Mouse (Mus musculus) neural tube, embryonic 14.5 days (tissue): Measurements from ENCODE around the gene Hsd3b7. TPM values are rescaled to one million over a fixed set of nuclear protein-coding genes. Genes with fewer than 3 reads are reported as not detected.

Experiments used
- ATAC-seq: fragments of 200-750 bp; cut with Nextera tagmentation; 2 replicates; pipeline ENCODE4 v1.8.0; 2017; ENCODE audit warnings: low read depth, mild to moderate bottlenecking, moderate TSS enrichment, moderate library complexity
- H3K27ac ChIP-seq: fragments of 300-500 bp; sonication (generic); 2 replicates; pipeline ENCODE4 v1.5.1; 2014; ENCODE audit warnings: low read depth, mild to moderate bottlenecking, control low read depth, low read length, moderate library complexity, mixed read lengths
- H3K27me3 ChIP-seq: fragments of 300-500 bp; sonication (generic); 2 replicates; pipeline ENCODE4 v1.6.1; 2014; ENCODE audit warnings: low read length; ENCODE audit not compliant: control insufficient read depth, insufficient read depth
- H3K36me3 ChIP-seq: fragments of 300-500 bp; sonication (generic); 2 replicates; pipeline ENCODE4 v1.6.1; 2014; ENCODE audit warnings: low read length, mixed read lengths; ENCODE audit not compliant: control insufficient read depth, insufficient read depth
- H3K4me1 ChIP-seq: fragments of 300-500 bp; sonication (generic); 2 replicates; pipeline ENCODE4 v1.6.1; 2014; ENCODE audit warnings: low read length; ENCODE audit not compliant: control insufficient read depth, insufficient read depth
- H3K4me2 ChIP-seq: fragments of 300-500 bp; sonication (generic); 2 replicates; pipeline ENCODE4 v1.6.1; 2014; ENCODE audit warnings: mild to moderate bottlenecking, low read depth, low read length, control low read depth
- H3K4me3 ChIP-seq: fragments of 300-500 bp; sonication (generic); 2 replicates; pipeline ENCODE4 v1.5.1; 2014; ENCODE audit warnings: low read depth, low read length, control low read depth, mixed read lengths
- H3K9ac ChIP-seq: fragments of 300-500 bp; sonication (generic); replicated peaks from 2 replicates; pipeline ENCODE4 v1.6.1; 2014; ENCODE audit warnings: low read depth, mild to moderate bottlenecking, control low read depth, low read length, mixed read lengths
- H3K9me3 ChIP-seq: fragments of 300-500 bp; sonication (generic); 2 replicates; pipeline ENCODE4 v1.6.1; 2016; ENCODE audit warnings: low read length; ENCODE audit not compliant: control insufficient read depth
- WGBS: fragments of 180-500 bp; shearing (Covaris S2); extraction: QIAGEN DNeasy Blood & Tissue Kit; methylation state at CpG from one replicate; pipeline ENCODE4 v1.1.7; 2014; 5-methylcytosine and 5-hydroxymethylcytosine counted together
- polyA plus RNA-seq: library from polyadenylated mRNA; unstranded; fragments of >200 nt; fragmentation: Nextera tagmentation; extraction: Ambion mirVana; gene quantifications from 2 replicates; pipeline ENCODE4 v1.2.1, GENCODE M21; 2014

The Hsd3b7 gene
- polyA plus RNA-seq, 1 experiment from 2014 or later, result 7.0 TPM

DNA sequence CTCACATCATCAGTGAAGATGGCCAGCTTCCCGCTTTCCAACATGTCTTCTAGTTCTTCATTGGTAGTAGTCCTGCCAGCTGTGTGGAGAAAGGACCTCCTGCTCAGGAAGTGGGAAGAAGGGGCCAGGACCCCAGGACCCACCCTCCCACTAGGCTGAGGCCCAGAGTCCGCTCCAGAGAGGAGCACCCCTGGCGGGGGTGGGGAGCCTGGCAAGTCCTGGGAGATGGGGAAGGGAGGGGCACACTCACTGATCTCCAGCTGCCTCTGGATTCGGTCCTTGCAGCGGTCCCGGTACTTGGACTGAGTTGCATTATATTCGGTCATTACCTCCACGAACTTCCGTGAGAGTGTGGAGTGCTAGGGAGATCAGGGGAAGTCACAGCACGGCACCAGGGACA lies 10.2 kb downstream of the Hsd3b7 start:
- Histone ChIP-seq H3K9me3 (no peaks in the 10 kb centered on the region), H3K27me3 (no peaks in the 10 kb centered on the region), H3K9ac (no peak overlapping the region), H3K4me3 (no peak overlapping the region), H3K27ac (no peak overlapping the region), H3K4me1 (no peaks in the 10 kb centered on the region), H3K36me3 (peaks cover 21% of the 10 kb centered on the region), H3K4me2 (no peak overlapping the region)
- ATAC-seq, result no peak
- WGBS, result 85% methylated on average over 10 of the region's 10 CpGs

DNA sequence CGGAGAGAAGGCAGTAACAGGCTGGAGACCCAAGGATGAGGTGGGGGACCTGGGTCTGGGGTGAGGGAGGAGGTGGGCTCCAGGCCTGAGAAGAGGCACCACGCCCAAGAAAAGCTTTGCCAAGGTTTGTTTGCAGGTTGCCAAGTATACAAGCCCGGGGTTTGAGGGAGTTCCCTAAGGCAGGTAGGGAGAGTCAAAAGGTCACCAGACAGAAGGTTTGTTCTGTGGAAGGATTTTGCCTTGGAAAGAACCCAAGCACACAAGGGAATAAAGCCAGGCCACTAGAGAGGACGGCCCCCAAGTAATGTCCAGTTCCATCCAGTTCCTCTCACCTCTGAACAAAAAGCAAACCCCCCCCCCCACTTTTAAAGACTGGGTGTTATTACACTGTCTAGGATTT lies 10.8 kb downstream of the Hsd3b7 start:
- H3K36me3 ChIP-seq, result peaks cover 21% of the 10 kb centered on the region
- H3K4me3 ChIP-seq, result no peak overlapping the region
- no peak overlapping the region for H3K27ac ChIP-seq
- H3K9me3 ChIP-seq, result no peaks in the 10 kb centered on the region
- no peak for ATAC-seq
- 82% methylated on average over 4 of the region's 4 CpGs for WGBS
- no peaks in the 10 kb centered on the region for H3K27me3 ChIP-seq
- no peak overlapping the region for H3K4me2 ChIP-seq
- no peak overlapping the region for H3K9ac ChIP-seq
- H3K4me1 ChIP-seq, result no peaks in the 10 kb centered on the region

GRCm38 (mm10) chr7:127812292-127812691 lies 11.9 kb downstream of the Hsd3b7 start:
- H3K9me3 ChIP-seq, result no peaks in the 10 kb centered on the region
- no peak overlapping the region for H3K27ac ChIP-seq
- H3K4me1 ChIP-seq, result no peaks in the 10 kb centered on the region
- no peaks in the 10 kb centered on the region for H3K27me3 ChIP-seq
- 89% methylated on average over 3 of the region's 3 CpGs for WGBS
- peaks cover 20% of the 10 kb centered on the region for H3K36me3 ChIP-seq
- no peak for ATAC-seq
- no peak overlapping the region for H3K4me2 ChIP-seq
- no peak overlapping the region for H3K4me3 ChIP-seq
- H3K9ac ChIP-seq, result no peak overlapping the region

DNA sequence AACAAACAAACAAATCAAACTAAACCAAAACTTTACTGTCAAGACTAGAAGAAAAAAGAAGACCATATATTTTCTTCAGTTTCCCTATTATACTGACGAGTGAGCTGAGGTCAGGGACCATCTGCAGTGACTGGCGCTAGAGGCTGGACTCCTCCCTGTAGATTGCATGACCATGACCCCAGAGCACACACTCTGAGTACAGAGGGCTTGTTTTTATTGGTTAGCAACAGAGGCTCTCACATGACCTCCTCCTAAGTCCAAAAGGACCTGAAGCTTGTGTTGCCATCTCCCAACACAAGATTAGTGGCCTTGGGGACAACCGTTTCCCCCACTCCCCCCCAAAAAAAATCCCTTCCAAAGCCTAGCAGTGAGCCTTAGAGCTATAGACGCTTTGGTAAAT lies 13.4 kb downstream of the Hsd3b7 start:
- no peaks in the 10 kb centered on the region for H3K9me3 ChIP-seq
- H3K27me3 ChIP-seq, result no peaks in the 10 kb centered on the region
- 82% methylated on average over 4 of the region's 4 CpGs for WGBS
- H3K9ac ChIP-seq, result no peak overlapping the region
- no peak overlapping the region for H3K4me2 ChIP-seq
- peaks cover 15% of the 10 kb centered on the region for H3K36me3 ChIP-seq
- no peaks in the 10 kb centered on the region for H3K4me1 ChIP-seq
- H3K27ac ChIP-seq, result no peak overlapping the region
- no peak overlapping the region for H3K4me3 ChIP-seq
- no peak for ATAC-seq

DNA sequence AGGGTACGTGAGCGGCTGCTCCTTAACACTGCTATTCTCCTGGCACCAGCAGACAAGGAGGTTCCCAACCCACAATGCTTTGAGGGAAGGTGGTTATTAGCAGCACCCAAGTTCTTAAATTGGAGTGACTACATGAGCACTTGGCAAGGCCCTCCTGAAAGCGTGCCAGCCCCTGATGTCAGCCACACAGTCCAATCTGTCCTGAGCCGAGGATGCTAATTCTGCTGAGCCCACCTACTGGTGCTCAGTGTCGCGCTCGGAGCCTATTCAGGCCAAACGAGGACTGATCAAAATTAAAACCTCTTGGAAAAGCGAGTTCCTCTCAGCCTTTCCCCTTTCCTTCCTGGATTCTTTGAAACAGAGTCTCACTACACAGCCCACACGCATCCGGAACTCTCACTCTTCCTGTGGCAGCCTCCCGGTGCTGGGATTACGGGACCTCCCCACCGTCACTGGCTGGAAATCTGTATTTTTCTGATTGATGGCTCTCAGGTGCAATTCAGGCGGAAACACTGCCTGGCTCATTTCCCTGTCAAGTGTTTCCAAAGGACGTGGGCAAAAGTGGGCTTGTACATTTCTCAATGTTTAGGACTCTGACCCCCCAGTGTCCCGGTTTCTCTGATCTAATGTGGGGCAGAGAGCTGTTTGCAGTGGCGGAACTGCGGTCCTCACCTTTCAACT lies 14.0 kb downstream of the Hsd3b7 start:
- H3K36me3 ChIP-seq, result peaks cover 15% of the 10 kb centered on the region
- no peak overlapping the region for H3K9ac ChIP-seq
- H3K9me3 ChIP-seq, result no peaks in the 10 kb centered on the region
- no peak overlapping the region for H3K27ac ChIP-seq
- no peak overlapping the region for H3K4me2 ChIP-seq
- 84% methylated on average over 19 of the region's 19 CpGs for WGBS
- no peak overlapping the region for H3K4me3 ChIP-seq
- H3K27me3 ChIP-seq, result no peaks in the 10 kb centered on the region
- no peak for ATAC-seq
- H3K4me1 ChIP-seq, result no peaks in the 10 kb centered on the region

DNA sequence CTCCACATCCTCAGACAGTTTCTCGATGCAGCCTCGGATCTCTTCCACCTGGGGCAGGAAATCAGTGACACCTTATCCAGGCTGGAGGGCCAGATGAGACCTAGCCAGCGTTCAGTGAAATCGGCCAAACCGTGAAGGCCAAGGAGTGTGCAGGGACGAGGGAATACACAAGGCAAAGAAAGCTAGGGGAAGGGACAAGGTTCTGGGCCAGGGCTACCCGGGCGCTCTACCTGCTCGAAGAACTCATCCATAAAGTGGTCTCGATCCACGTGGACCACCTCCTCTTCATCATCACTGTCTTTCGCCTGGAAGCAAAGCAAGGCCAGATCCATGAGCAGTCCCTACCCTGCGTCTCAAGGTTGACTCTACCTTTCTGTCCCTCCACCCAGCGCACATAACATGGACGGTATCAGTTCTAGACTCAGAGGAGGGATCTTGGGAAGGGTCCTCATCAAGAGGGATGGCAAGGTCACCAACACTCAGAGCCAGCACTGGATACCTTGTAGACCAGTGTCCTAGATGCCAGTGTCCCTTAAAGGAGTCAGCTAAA lies 14.8 kb downstream of the Hsd3b7 start:
- no peak overlapping the region for H3K9ac ChIP-seq
- no peaks in the 10 kb centered on the region for H3K27me3 ChIP-seq
- H3K36me3 ChIP-seq, result peaks cover 15% of the 10 kb centered on the region
- no peaks in the 10 kb centered on the region for H3K9me3 ChIP-seq
- no peak for ATAC-seq
- 92% methylated on average over 15 of the region's 15 CpGs for WGBS
- no peak overlapping the region for H3K27ac ChIP-seq
- H3K4me3 ChIP-seq, result no peak overlapping the region
- no peak overlapping the region for H3K4me2 ChIP-seq
- H3K4me1 ChIP-seq, result no peaks in the 10 kb centered on the region

DNA sequence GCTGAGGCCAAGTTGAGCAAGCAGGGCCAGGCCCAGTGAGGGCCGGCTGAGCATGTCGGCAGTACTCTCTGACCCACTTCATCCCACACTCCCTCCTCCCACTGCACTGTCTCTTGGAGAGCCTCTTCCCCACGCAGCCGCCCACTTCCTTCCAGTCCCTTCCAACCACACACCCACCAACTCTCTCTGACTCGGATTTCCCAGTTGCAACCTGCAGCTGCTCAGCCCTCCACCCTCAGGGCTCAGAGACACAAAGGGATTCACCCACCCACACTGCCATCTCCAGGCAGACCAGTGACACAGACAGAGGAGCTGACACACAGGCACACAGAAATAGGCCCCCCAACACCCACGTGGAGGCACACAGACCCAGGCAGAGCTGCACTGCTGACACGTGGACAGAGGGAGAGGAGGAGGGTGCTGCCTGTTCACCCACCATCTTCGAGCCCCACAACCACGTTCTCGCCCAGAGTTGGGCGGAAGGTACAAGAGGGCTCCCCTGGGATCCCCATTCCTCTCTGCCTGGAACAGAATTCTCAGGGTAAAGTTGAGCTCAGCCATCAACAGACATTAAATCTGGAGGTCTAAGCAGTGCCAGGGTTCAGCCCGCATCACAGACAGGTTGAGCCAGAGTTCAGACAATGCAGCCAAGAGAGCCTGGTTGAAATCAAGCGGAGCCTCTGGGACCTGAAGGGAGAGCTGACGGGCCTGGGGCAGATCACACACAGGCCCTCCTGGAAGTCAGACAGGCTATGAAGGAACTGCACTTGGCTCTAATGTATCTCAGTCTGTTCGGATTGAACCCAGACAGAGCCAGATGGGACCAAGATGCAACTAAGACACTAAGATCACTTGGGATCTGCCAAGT lies 15.8 kb downstream of the Hsd3b7 start:
- H3K27me3 ChIP-seq, result no peaks in the 10 kb centered on the region
- no peak overlapping the region for H3K4me3 ChIP-seq
- WGBS, result 70% methylated on average over 15 of the region's 15 CpGs
- H3K27ac ChIP-seq, result no peak overlapping the region
- no peak for ATAC-seq
- no peaks in the 10 kb centered on the region for H3K4me1 ChIP-seq
- H3K9ac ChIP-seq, result no peak overlapping the region
- H3K9me3 ChIP-seq, result no peaks in the 10 kb centered on the region
- no peak overlapping the region for H3K4me2 ChIP-seq
- peaks cover 15% of the 10 kb centered on the region for H3K36me3 ChIP-seq

GRCm38 (mm10) chr7:127817053-127817452 lies 16.6 kb downstream of the Hsd3b7 start:
- Histone ChIP-seq H3K4me2 (no peak overlapping the region), H3K9ac (no peak overlapping the region), H3K27me3 (no peaks in the 10 kb centered on the region), H3K4me1 (no peaks in the 10 kb centered on the region), H3K36me3 (peaks cover 15% of the 10 kb centered on the region), H3K9me3 (no peaks in the 10 kb centered on the region), H3K4me3 (no peak overlapping the region), H3K27ac (no peak overlapping the region)
- 83% methylated on average over 7 of the region's 7 CpGs for WGBS
- ATAC-seq, result no peak

DNA sequence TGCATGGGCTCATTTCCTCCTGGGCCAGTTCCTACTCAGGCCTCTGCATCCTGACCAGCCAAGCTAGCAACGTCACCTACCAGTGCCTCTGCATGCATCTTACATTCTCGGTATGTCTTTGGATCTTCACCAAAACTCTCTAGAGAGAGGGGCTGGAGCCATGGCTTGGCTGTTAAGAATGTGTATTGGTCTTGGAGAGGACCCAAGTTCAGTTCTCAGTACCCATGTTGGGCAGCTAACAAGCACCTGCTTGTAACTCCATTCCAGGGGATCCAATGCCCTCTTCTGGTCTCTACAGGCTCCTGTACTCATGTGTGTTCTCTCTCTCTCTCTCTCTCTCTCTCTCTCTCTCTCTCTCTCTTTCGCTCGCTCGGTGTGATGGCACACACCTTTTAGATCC lies 17.4 kb downstream of the Hsd3b7 start:
- H3K4me1 ChIP-seq, result peaks cover under 1% of the 10 kb centered on the region
- 94% methylated on average over 5 of the region's 5 CpGs for WGBS
- no peaks in the 10 kb centered on the region for H3K9me3 ChIP-seq
- no peak overlapping the region for H3K9ac ChIP-seq
- no peaks in the 10 kb centered on the region for H3K27me3 ChIP-seq
- H3K4me3 ChIP-seq, result no peak overlapping the region
- ATAC-seq, result no peak
- no peak overlapping the region for H3K4me2 ChIP-seq
- H3K27ac ChIP-seq, result no peak overlapping the region
- H3K36me3 ChIP-seq, result peaks cover 15% of the 10 kb centered on the region
